Mouse (Mus musculus) CH12.LX (cell line): ENCODE results near the gene Bcr. TPM values are rescaled to one million over a fixed set of nuclear protein-coding genes. Genes with fewer than 3 reads are reported as not detected.

Source experiments
- DNase-seq: peaks from one replicate; pipeline ENCODE4 v3.0.0-alpha.2; 2013; ENCODE audit errors: extremely low read depth
- H3K27ac ChIP-seq: 2 replicates; pipeline ENCODE4 v1.5.1; 2012; ENCODE audit warnings: low read depth, mild to moderate bottlenecking, control low read depth, moderate library complexity; ENCODE audit not compliant: insufficient read depth
- H3K27me3 ChIP-seq: replicated peaks from 2 replicates; pipeline ENCODE3; 2012; ENCODE audit warnings: inconsistent platforms
- H3K36me3 ChIP-seq, 2 experiments: replicated peaks in 1 of 2; 2 replicates each; pipeline versions ENCODE3 to v1.6.1; 2012; ENCODE audit warnings: inconsistent platforms in 1 of 2, low read length in 1 of 2, mild to moderate bottlenecking in 1 of 2, mixed read lengths in 1 of 2, moderate library complexity in 1 of 2; ENCODE audit not compliant: control insufficient read depth in 1 of 2, insufficient read depth in 1 of 2
- H3K4me1 ChIP-seq, 2 experiments: 2 replicates each; pipeline ENCODE4 v1.6.1; 2012; ENCODE audit warnings: inconsistent platforms in 1 of 2, moderate library complexity in 1 of 2; ENCODE audit not compliant: insufficient read depth in 2 of 2, control insufficient read depth in 1 of 2
- H3K4me2 ChIP-seq: 2 replicates; pipeline ENCODE4 v1.6.1; 2012; ENCODE audit warnings: low read depth, mild to moderate bottlenecking, control low read depth; ENCODE audit not compliant: poor library complexity, insufficient read depth, severe bottlenecking
- H3K4me3 ChIP-seq, 3 experiments: fragments of 150-350 bp in 1 of 3; sonication (generic) in 1 of 3; replicated peaks in 1 of 3; 2 replicates each; pipeline versions ENCODE3 to v1.5.1; 2011 to 2012; ENCODE audit warnings: low read depth in 2 of 3, low read length in 2 of 3, mild to moderate bottlenecking in 2 of 3, moderate library complexity in 2 of 3, control low read depth in 1 of 3, improper control_type of control experiment in 1 of 3, inconsistent platforms in 1 of 3, mixed read lengths in 1 of 3; ENCODE audit not compliant: poor library complexity in 1 of 3
- H3K79me2 ChIP-seq: replicated peaks from 2 replicates; pipeline ENCODE4 v1.6.1; 2012; ENCODE audit warnings: mild to moderate bottlenecking, moderate library complexity; ENCODE audit not compliant: control insufficient read depth, poor library complexity, insufficient read depth, severe bottlenecking; ENCODE audit errors: extremely low read depth
- H3K9ac ChIP-seq: 2 replicates; pipeline ENCODE4 v1.6.1; 2012; ENCODE audit warnings: low read depth, mild to moderate bottlenecking, control low read depth, moderate library complexity; ENCODE audit not compliant: insufficient read depth
- H3K9me3 ChIP-seq: replicated peaks from 2 replicates; pipeline ENCODE3; 2012; ENCODE audit warnings: low read length, inconsistent platforms, mixed read lengths
- CHD1 ChIP-seq: IDR thresholded peaks from 2 replicates; pipeline ENCODE4 v1.6.1; 2012; ENCODE audit warnings: low read depth, low read length, improper control_type of control experiment, inconsistent platforms
- CHD2 ChIP-seq: IDR thresholded peaks from 2 replicates; pipeline ENCODE4 v1.6.1; 2011; ENCODE audit warnings: low read length, improper control_type of control experiment
- CTCF ChIP-seq, 2 experiments: IDR thresholded peaks in 1 of 2; conservative IDR thresholded peaks in 1 of 2; 2 replicates each; pipeline ENCODE4 v1.5.1; 2011 to 2012; ENCODE audit warnings: low read depth in 2 of 2, low read length in 2 of 2, improper control_type of control experiment in 1 of 2, inconsistent platforms in 1 of 2, mild to moderate bottlenecking in 1 of 2, moderate library complexity in 1 of 2
- E2F4 ChIP-seq: IDR thresholded peaks from 2 replicates; pipeline ENCODE4 v1.6.1; 2011; ENCODE audit warnings: low read depth, low read length, improper control_type of control experiment; ENCODE audit not compliant: insufficient replicate concordance
- ELF1 ChIP-seq: IDR thresholded peaks from 2 replicates; pipeline ENCODE4 v1.6.1; 2014; ENCODE audit warnings: low read depth, mild to moderate bottlenecking, inconsistent platforms, low read length, improper control_type of control experiment
- ETS1 ChIP-seq: conservative IDR thresholded peaks from 2 replicates; pipeline ENCODE4 v1.6.1; 2012; ENCODE audit warnings: low read depth, mild to moderate bottlenecking, inconsistent platforms, low read length, improper control_type of control experiment, moderate library complexity
- HCFC1 ChIP-seq: IDR thresholded peaks from 2 replicates; pipeline ENCODE4 v1.6.1; 2012; ENCODE audit warnings: low read depth, mild to moderate bottlenecking, inconsistent platforms, low read length, improper control_type of control experiment
- JUN ChIP-seq: IDR thresholded peaks from 2 replicates; pipeline ENCODE4 v1.6.1; 2011; ENCODE audit warnings: low read depth, mild to moderate bottlenecking, low read length, improper control_type of control experiment, moderate library complexity; ENCODE audit not compliant: insufficient read depth
- JUND ChIP-seq: conservative IDR thresholded peaks from 2 replicates; pipeline ENCODE4 v1.6.1; 2011; ENCODE audit warnings: low read depth, low read length, improper control_type of control experiment
- KAT2A ChIP-seq: IDR thresholded peaks from 2 replicates; pipeline ENCODE4 v1.6.1; 2012; ENCODE audit warnings: low read length, improper control_type of control experiment, inconsistent platforms; ENCODE audit not compliant: insufficient replicate concordance
- MAFK ChIP-seq: IDR thresholded peaks from 2 replicates; pipeline ENCODE4 v1.6.1; 2011; ENCODE audit warnings: low read length, improper control_type of control experiment; ENCODE audit not compliant: insufficient replicate concordance
- MAX ChIP-seq: IDR thresholded peaks from 2 replicates; pipeline ENCODE4 v1.6.1; 2011; ENCODE audit warnings: low read length, improper control_type of control experiment
- MEF2A ChIP-seq: IDR thresholded peaks from 2 replicates; pipeline ENCODE4 v1.6.1; 2014; ENCODE audit warnings: low read depth, mild to moderate bottlenecking, inconsistent platforms, low read length, improper control_type of control experiment, borderline replicate concordance
- MXI1 ChIP-seq: IDR thresholded peaks from 2 replicates; pipeline ENCODE4 v1.6.1; 2011; ENCODE audit warnings: mild to moderate bottlenecking, low read depth, low read length, improper control_type of control experiment
- MYC ChIP-seq: IDR thresholded peaks from 2 replicates; pipeline ENCODE4 v1.6.1; 2011; ENCODE audit warnings: low read depth, mild to moderate bottlenecking, improper control_type of control experiment, low read length
- NELFE ChIP-seq: IDR thresholded peaks from 2 replicates; pipeline ENCODE4 v1.6.1; 2011; ENCODE audit warnings: low read depth, low read length, improper control_type of control experiment
- NRF1 ChIP-seq: IDR thresholded peaks from 2 replicates; pipeline ENCODE4 v1.6.1; 2014; ENCODE audit warnings: low read depth, mild to moderate bottlenecking, inconsistent platforms, low read length, improper control_type of control experiment, moderate library complexity
- PAX5 ChIP-seq: IDR thresholded peaks from 2 replicates; pipeline ENCODE4 v1.6.1; 2012; ENCODE audit warnings: low read length, inconsistent platforms, mixed read lengths
- POLR2A ChIP-seq: IDR thresholded peaks from 2 replicates; pipeline ENCODE4 v1.6.1; 2011; ENCODE audit warnings: low read depth, mild to moderate bottlenecking, improper control_type of control experiment, low read length
- POLR2AphosphoS2 ChIP-seq: IDR thresholded peaks from 2 replicates; pipeline ENCODE4 v1.6.1; 2011; ENCODE audit warnings: low read depth, low read length, improper control_type of control experiment
- RCOR1 ChIP-seq: conservative IDR thresholded peaks from 2 replicates; pipeline ENCODE4 v1.6.1; 2012; ENCODE audit warnings: low read depth, mild to moderate bottlenecking, inconsistent platforms, low read length, improper control_type of control experiment
- SIN3A ChIP-seq: IDR thresholded peaks from 2 replicates; pipeline ENCODE4 v1.6.1; 2012; ENCODE audit warnings: low read length, improper control_type of control experiment, inconsistent platforms
- TBP ChIP-seq: conservative IDR thresholded peaks from 2 replicates; pipeline ENCODE4 v1.6.1; 2011; ENCODE audit warnings: low read depth, low read length, improper control_type of control experiment
- TCF12 ChIP-seq: IDR thresholded peaks from 2 replicates; pipeline ENCODE4 v1.6.1; 2014; ENCODE audit warnings: low read depth, mild to moderate bottlenecking, inconsistent platforms, low read length, improper control_type of control experiment
- UBTF ChIP-seq: IDR thresholded peaks from 2 replicates; pipeline ENCODE4 v1.6.1; 2012; ENCODE audit warnings: low read depth, mild to moderate bottlenecking, inconsistent platforms, low read length, improper control_type of control experiment, moderate library complexity
- USF1 ChIP-seq: IDR thresholded peaks from 2 replicates; pipeline ENCODE4 v1.6.1; 2014; ENCODE audit warnings: low read depth, mild to moderate bottlenecking, inconsistent platforms, low read length, improper control_type of control experiment
- ZC3H11A ChIP-seq: IDR thresholded peaks from 2 replicates; pipeline ENCODE4 v1.6.1; 2012; ENCODE audit warnings: low read depth, mild to moderate bottlenecking, inconsistent platforms, low read length, improper control_type of control experiment
- ZKSCAN1 ChIP-seq: IDR thresholded peaks from 2 replicates; pipeline ENCODE4 v1.6.1; 2012; ENCODE audit warnings: low read depth, inconsistent platforms, low read length, improper control_type of control experiment, borderline replicate concordance
- ZMIZ1 ChIP-seq: IDR thresholded peaks from 2 replicates; pipeline ENCODE4 v1.6.1; 2012; ENCODE audit warnings: low read depth, mild to moderate bottlenecking, inconsistent platforms, low read length, improper control_type of control experiment
- ZNF384 ChIP-seq: IDR thresholded peaks from 2 replicates; pipeline ENCODE4 v1.6.1; 2012; ENCODE audit warnings: low read depth, low read length, improper control_type of control experiment, inconsistent platforms
- dilution Hi-C: fragments of 300-500 bp; cut with MboI; formaldehyde crosslinking; loops from 2 replicates; pipeline ENCODE4 v1.14.3; 2020; ENCODE audit warnings: low sequenced_read_pairs; ENCODE audit not compliant: extremely low pct_unique_long_range_greater_than_20kb, extremely low pct_ligation_motif_present
- in situ Hi-C: fragments of 300-500 bp; cut with MboI; formaldehyde crosslinking; loops from 3 replicates; pipeline ENCODE4 v1.14.3; 2019; ENCODE audit warnings: low sequenced_read_pairs, low pct_ligation_motif_present, low pct_unique_long_range_greater_than_20kb, mixed read lengths
- polyA plus RNA-seq: library from polyadenylated mRNA; unstranded; fragments of >175 nt; gene quantifications from 2 replicates; pipeline ENCODE4 v1.2.1, GENCODE M21; 2012; ENCODE audit warnings: low read depth; ENCODE audit not compliant: insufficient read length
- total RNA-seq, 2 experiments: library from RNA; depleted of rRNA; stranded (reverse); fragments of 300-350 nt in 1 of 2; fragments of >200 nt in 1 of 2; gene quantifications; 2 replicates each; pipeline ENCODE4 v1.2.3; 2012 to 2014

Gene Bcr
- total and polyA plus RNA-seq, 3 experiments: 4.0 to 22.1 (median 20.0) TPM

- no peak for TF ChIP-seq USF1
- TF ChIP-seq ELF1: no peak
- no peak; the same call in 1 of the 2 replicates for TF ChIP-seq TCF12
- TF ChIP-seq CHD1: no peak
- TF ChIP-seq NRF1: no peak
- no peak for TF ChIP-seq PAX5
- TF ChIP-seq MAFK: no peak
- no peak for TF ChIP-seq CHD2
- no peak for TF ChIP-seq SIN3A
- no peak for TF ChIP-seq MAX
- TF ChIP-seq HCFC1: no peak
- no peak for TF ChIP-seq ETS1
- TF ChIP-seq POLR2A: no peak
These were observed 121.9 kb downstream of the Bcr start (continued) for GRCm38 (mm10) chr10:75182151-75182774.

- H3K27me3 ChIP-seq: no peaks in the 10 kb centered on the region
- peaks cover 26 to 56% of the 10 kb centered on the region in 2 experiments for H3K36me3 ChIP-seq
- H3K4me2 ChIP-seq: no peak overlapping the region
- H3K4me1 ChIP-seq: peaks cover 18 to 27% of the 10 kb centered on the region in 2 experiments; a peak in 2 of 4 replicates
- in situ Hi-C loops: loop anchor here (5.0 kb wide), 2 partner anchors 67 to 252 kb away; no protein-coding TSS in a partner anchor
- dilution Hi-C loops: no loop called here
- DNase-seq: no peak
- no peaks in the 10 kb centered on the region for H3K79me2 ChIP-seq
- H3K4me3 ChIP-seq: no peak overlapping the region
- H3K9ac ChIP-seq: no peak overlapping the region
- H3K27ac ChIP-seq: peak overlapping the region; percentile 35; the same call in 1 of the 2 replicates
- no peaks in the 10 kb centered on the region for H3K9me3 ChIP-seq
- TF ChIP-seq MAFK: no peak
- TF ChIP-seq MYC: no peak
- TF ChIP-seq UBTF: no peak
- no peak for TF ChIP-seq JUND
- TF ChIP-seq E2F4: no peak
- TF ChIP-seq CTCF (conservative IDR thresholded peaks at IDR 0.05 in 1 of 2, IDR thresholded peaks at IDR 0.05 in 1 of 2; ENCODE audit: low read depth in 2 of 2, low read length in 2 of 2): no peak
- peak; percentile 65 for TF ChIP-seq ZNF384
- no peak for TF ChIP-seq NELFE
- TF ChIP-seq, all 38 proteins: peak for 1
These were observed 124.4 kb downstream of the Bcr start for GRCm38 (mm10) chr10:75184826-75185225.

- Histone ChIP-seq H3K4me2 (no peak overlapping the region), H3K4me3 (no peak overlapping the region), H3K36me3 (peaks cover 11 to 39% of the 10 kb centered on the region in 2 experiments), H3K27me3 (no peaks in the 10 kb centered on the region), H3K4me1 (peaks cover 15 to 27% of the 10 kb centered on the region in 2 experiments; a peak in 2 of 4 replicates), H3K9ac (no peak overlapping the region), H3K79me2 (no peaks in the 10 kb centered on the region), H3K9me3 (no peaks in the 10 kb centered on the region), H3K27ac (no peak overlapping the region)
- in situ Hi-C loops: no loop called here
- no peak for DNase-seq
- TF ChIP-seq CHD1 (no peak), RCOR1 (no peak), USF1 (no peak), MAX (no peak), JUN (no peak), NELFE (no peak), ZKSCAN1 (no peak), MXI1 (no peak), MEF2A (no peak), MAFK (no peak), SIN3A (no peak), TBP (no peak), ZNF384 (no peak), NRF1 (no peak), KAT2A (no peak), PAX5 (no peak), ZMIZ1 (no peak), ZC3H11A (no peak), POLR2AphosphoS2 (no peak)
- dilution Hi-C loops: no loop called here
These were observed 126.2 kb downstream of the Bcr start for GRCm38 (mm10) chr10:75186551-75186950.
